13 mouse cellular contexts compared by ENCODE assay signal in genomic region chr11:44285961-44286360, GRCm38 (mm10).
A peak's percentile ranks its signal among the peaks of the same experiment; 100 is the strongest.
DNase-seq lines count a peak whose midpoint lies in the region.
"Had no signal": no experiment of that assay in that cellular context is flagged by ENCODE, and none has a peak within 500 bp of the region (broad histone marks: within the 10 kb centered on the region; RNA-seq: fewer than 3 reads in every experiment).

No protein-coding gene starts in this region.

- DNase-seq in adrenal gland, adult (ENCODE audit: inconsistent age in 2 of 2, low spot score in 1 of 2), result peak; percentile 55 to 64
- no peak for DNase-seq in adrenal gland, adult 18-20 months (ENCODE audit: low spot score in 2 of 2)
- peak; percentile 6 for DNase-seq in 3T3-L1 (ENCODE audit: low read depth, low spot score)
- DNase-seq in adrenal gland, postnatal 10 days, result peak; percentile 8
- DNase-seq in adrenal gland, postnatal 25 days, result peak; percentile 3
- no peak for DNase-seq in frontal cortex, postnatal 25 days (ENCODE audit: low spot score in 2 of 2)
- no peak for DNase-seq in gastrocnemius, postnatal 4 days (ENCODE audit: low spot score in 2 of 2)
- no peak for DNase-seq in heart, adult 8-10 months (ENCODE audit: low spot score)
- DNase-seq: cerebellum, adult 11-12 months; cerebellum, adult 2 months; cerebellum, adult 9-10 months; cerebellum, postnatal 10 days; cerebellum, postnatal 25 days had no signal

Comparison
In these comparisons a context has a peak if more than half of its experiments do, and no peak if none do; other contexts are left out.
1. DNase-seq: peak in adrenal gland, adult (2 of 2), 3T3-L1 (single experiment), adrenal gland, postnatal 10 days (single experiment) and adrenal gland, postnatal 25 days (single experiment); none in adrenal gland, adult 18-20 months (0 of 2), frontal cortex, postnatal 25 days (0 of 2), gastrocnemius, postnatal 4 days (0 of 2) and heart, adult 8-10 months (single experiment).